Mouse (Mus musculus) neural tube, embryonic 14.5 days (tissue): ENCODE data around the gene Olfr376. TPM values are rescaled to one million over a fixed set of nuclear protein-coding genes. Genes with fewer than 3 reads are reported as not detected.

Experiments
- ATAC-seq: fragments of 200-750 bp; cut with Nextera tagmentation; 2 replicates; pipeline ENCODE4 v1.8.0; 2017; ENCODE audit warnings: low read depth, mild to moderate bottlenecking, moderate TSS enrichment, moderate library complexity
- H3K27ac ChIP-seq: fragments of 300-500 bp; sonication (generic); 2 replicates; pipeline ENCODE4 v1.5.1; 2014; ENCODE audit warnings: low read depth, mild to moderate bottlenecking, control low read depth, low read length, moderate library complexity, mixed read lengths
- H3K27me3 ChIP-seq: fragments of 300-500 bp; sonication (generic); 2 replicates; pipeline ENCODE4 v1.6.1; 2014; ENCODE audit warnings: low read length; ENCODE audit not compliant: control insufficient read depth, insufficient read depth
- H3K36me3 ChIP-seq: fragments of 300-500 bp; sonication (generic); 2 replicates; pipeline ENCODE4 v1.6.1; 2014; ENCODE audit warnings: low read length, mixed read lengths; ENCODE audit not compliant: control insufficient read depth, insufficient read depth
- H3K4me1 ChIP-seq: fragments of 300-500 bp; sonication (generic); 2 replicates; pipeline ENCODE4 v1.6.1; 2014; ENCODE audit warnings: low read length; ENCODE audit not compliant: control insufficient read depth, insufficient read depth
- H3K4me2 ChIP-seq: fragments of 300-500 bp; sonication (generic); 2 replicates; pipeline ENCODE4 v1.6.1; 2014; ENCODE audit warnings: mild to moderate bottlenecking, low read depth, low read length, control low read depth
- H3K4me3 ChIP-seq: fragments of 300-500 bp; sonication (generic); 2 replicates; pipeline ENCODE4 v1.5.1; 2014; ENCODE audit warnings: low read depth, low read length, control low read depth, mixed read lengths
- H3K9ac ChIP-seq: fragments of 300-500 bp; sonication (generic); replicated peaks from 2 replicates; pipeline ENCODE4 v1.6.1; 2014; ENCODE audit warnings: low read depth, mild to moderate bottlenecking, control low read depth, low read length, mixed read lengths
- H3K9me3 ChIP-seq: fragments of 300-500 bp; sonication (generic); 2 replicates; pipeline ENCODE4 v1.6.1; 2016; ENCODE audit warnings: low read length; ENCODE audit not compliant: control insufficient read depth
- WGBS: fragments of 180-500 bp; shearing (Covaris S2); extraction: QIAGEN DNeasy Blood & Tissue Kit; methylation state at CpG from one replicate; pipeline ENCODE4 v1.1.7; 2014; 5-methylcytosine and 5-hydroxymethylcytosine counted together
- polyA plus RNA-seq: library from polyadenylated mRNA; unstranded; fragments of >200 nt; fragmentation: Nextera tagmentation; extraction: Ambion mirVana; gene quantifications from 2 replicates; pipeline ENCODE4 v1.2.1, GENCODE M21; 2014

Olfr376 gene
- not detected in 2 replicates for polyA plus RNA-seq

DNA sequence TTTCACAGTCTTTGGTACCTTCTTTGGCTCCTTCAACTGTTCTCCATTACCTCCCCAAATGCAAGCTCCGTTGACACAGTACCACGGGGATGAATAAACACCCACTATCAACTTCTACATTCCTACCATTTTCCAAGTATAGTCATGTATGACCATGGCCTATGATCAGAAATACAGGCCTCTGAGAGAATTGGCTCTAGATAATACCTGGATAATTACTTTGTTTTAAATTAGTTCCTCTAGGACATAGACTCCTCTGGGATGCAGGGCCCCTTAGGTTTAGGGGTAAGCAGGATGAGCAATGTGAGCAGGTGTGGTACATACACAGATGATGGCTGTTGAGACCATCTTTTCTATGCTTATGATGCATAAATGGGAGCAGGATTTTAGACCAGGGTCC lies at the start of gene Olfr376:
Olfr376 (plus strand) TSS at position 301 of the 400 bp plus-strand sequence.
- no peaks in the 10 kb centered on the region for H3K9me3 ChIP-seq
- WGBS, result 95% methylated on average over 2 of the region's 2 CpGs
- no peak within 1 kb of the TSS for H3K4me3 ChIP-seq
- H3K27ac ChIP-seq, result no peak within 1 kb of the TSS
- H3K4me1 ChIP-seq, result no peaks in the 10 kb centered on the region
- no peaks in the 10 kb centered on the region for H3K27me3 ChIP-seq
- no peaks in the 10 kb centered on the region for H3K36me3 ChIP-seq
- no peak for ATAC-seq
- no peak within 1 kb of the TSS for H3K9ac ChIP-seq
- no peak within 1 kb of the TSS for H3K4me2 ChIP-seq

DNA sequence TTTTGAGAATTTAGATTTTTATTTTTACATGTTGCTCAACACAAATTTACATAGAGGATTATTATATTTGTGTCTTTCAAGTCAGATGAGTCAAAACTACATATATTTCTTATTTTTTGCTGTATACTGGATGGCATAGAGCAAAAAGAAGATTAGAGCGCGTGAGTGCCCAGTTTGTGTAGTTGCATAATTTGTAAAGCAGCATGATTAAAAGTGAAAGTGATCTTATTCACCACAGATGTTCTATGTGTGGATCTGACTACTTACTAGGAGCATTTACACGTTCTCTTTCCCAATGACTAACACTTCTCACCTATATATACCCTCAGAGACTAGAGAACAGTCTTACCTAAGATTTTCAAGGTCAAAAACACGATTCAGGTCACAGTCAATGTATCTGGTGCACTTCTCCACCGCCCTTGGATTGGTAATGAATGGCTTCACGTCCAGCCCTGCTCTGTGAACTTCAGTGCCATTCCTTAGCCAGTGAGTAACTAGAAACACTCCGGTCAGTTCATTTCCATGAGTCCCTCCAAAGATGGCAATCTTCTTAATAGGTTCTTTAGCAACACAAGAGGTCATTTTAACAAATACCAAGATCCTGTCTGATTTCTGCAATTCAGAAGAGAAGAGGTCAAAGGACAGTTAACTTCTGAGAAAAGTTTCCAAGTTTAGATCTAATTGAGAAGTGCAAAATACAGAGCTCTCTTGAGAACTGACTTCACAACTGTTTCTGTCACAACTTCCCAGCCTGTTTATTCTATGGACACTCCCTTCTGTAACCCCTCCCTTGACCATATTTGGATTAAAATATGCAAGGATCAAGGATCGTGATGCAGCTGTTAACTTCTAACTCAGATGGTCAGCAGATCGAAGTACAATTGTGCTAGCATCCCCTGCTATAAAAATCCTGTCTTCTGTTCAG lies 46.9 kb upstream of the Olfr376 start:
- Histone ChIP-seq H3K9ac (no peak overlapping the region), H3K4me3 (no peak overlapping the region), H3K27me3 (no peaks in the 10 kb centered on the region), H3K4me2 (no peak overlapping the region), H3K27ac (no peak overlapping the region), H3K4me1 (no peaks in the 10 kb centered on the region), H3K36me3 (no peaks in the 10 kb centered on the region), H3K9me3 (no peaks in the 10 kb centered on the region)
- WGBS, result 75% methylated on average over 9 of the region's 9 CpGs
- no peak for ATAC-seq

DNA sequence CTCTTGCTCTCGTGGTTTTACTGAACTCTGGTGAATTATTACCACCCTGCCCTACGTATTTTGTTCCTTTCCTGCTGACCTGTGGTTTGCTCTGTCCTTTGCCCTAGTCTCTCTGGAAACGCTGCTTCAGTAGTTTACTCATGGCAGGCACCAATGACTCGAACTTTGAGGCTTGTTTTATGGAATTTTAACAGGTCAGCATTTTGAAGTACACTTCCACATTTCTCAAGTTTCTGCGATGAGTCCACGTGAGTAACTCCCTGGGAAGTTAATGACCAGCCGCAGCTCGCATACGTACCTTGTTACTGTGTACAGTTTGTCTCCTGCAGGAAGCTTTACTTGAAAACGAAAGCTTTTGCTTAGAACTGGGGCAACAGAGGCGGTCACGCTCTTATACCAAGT lies 44.6 kb upstream of the Olfr376 start:
- Histone ChIP-seq H3K9ac (no peak overlapping the region), H3K4me1 (no peaks in the 10 kb centered on the region), H3K36me3 (no peaks in the 10 kb centered on the region), H3K27me3 (no peaks in the 10 kb centered on the region), H3K4me2 (no peak overlapping the region), H3K4me3 (no peak overlapping the region), H3K9me3 (no peaks in the 10 kb centered on the region), H3K27ac (no peak overlapping the region)
- 59% methylated on average over 12 of the region's 12 CpGs for WGBS
- no peak for ATAC-seq

DNA sequence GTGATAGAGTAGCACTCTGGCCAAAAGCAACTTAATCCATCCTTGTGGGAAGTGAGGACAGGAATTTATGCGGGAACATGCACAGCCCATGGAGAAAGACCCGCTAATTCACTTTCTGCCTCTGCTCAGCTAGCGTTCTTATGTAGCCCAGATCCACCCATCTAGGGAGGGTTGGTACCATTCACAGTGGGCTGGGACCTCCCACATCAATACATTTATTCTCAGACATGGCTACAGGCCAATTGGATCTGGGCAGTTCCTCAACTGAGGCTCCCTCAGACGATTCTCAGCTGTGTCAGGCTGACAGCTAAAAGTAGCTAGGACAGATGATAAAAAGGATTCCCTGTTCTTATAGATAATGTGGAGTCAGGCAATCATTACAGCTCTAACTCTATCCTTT lies 43.7 kb upstream of the Olfr376 start:
- H3K9me3 ChIP-seq, result no peaks in the 10 kb centered on the region
- no peak overlapping the region for H3K27ac ChIP-seq
- H3K9ac ChIP-seq, result no peak overlapping the region
- ATAC-seq, result no peak
- no peak overlapping the region for H3K4me2 ChIP-seq
- no peaks in the 10 kb centered on the region for H3K36me3 ChIP-seq
- H3K4me3 ChIP-seq, result no peak overlapping the region
- H3K27me3 ChIP-seq, result no peaks in the 10 kb centered on the region
- 76% methylated on average over 4 of the region's 4 CpGs for WGBS
- H3K4me1 ChIP-seq, result no peaks in the 10 kb centered on the region

DNA sequence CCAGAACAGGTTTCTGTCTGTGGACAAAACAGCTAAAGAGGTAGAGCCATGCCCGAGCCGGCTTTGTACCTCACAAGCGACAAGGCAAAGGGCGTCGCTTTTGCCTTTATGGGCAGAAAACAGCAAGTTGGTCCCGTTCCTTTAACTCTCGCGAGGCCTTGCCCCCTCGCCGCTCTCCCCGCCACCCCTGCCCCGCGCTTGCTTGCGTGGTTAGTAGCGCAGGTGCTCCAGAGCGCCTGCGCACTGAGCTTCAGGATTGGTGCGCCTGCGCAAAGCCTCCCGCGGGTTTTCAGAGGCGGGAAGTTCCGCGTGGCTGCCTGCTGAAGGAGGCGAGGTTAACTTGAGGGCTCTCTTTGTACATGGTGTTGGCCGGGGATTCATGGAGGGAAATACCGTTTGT lies 41.6 kb upstream of the Olfr376 start, which contains the start of the genes Aspa, Gm49340 and Spata22:
Aspa (minus strand) TSS at position 155 of the 400 bp plus-strand sequence.
Gm49340 (plus strand) TSS at position 300 of the 400 bp plus-strand sequence.
Spata22 (plus strand) TSS at position 300 of the 400 bp plus-strand sequence.
- no peaks in the 10 kb centered on the region for H3K27me3 ChIP-seq
- H3K9ac ChIP-seq, result no peak within 1 kb of the TSS
- no peak within 1 kb of the TSS for H3K4me2 ChIP-seq
- no peak within 1 kb of the TSS for H3K4me3 ChIP-seq
- 77% methylated on average over 27 of the region's 27 CpGs for WGBS
- no peak for ATAC-seq
- H3K9me3 ChIP-seq, result no peaks in the 10 kb centered on the region
- no peaks in the 10 kb centered on the region for H3K4me1 ChIP-seq
- H3K36me3 ChIP-seq, result no peaks in the 10 kb centered on the region
- H3K27ac ChIP-seq, result no peak within 1 kb of the TSS

DNA sequence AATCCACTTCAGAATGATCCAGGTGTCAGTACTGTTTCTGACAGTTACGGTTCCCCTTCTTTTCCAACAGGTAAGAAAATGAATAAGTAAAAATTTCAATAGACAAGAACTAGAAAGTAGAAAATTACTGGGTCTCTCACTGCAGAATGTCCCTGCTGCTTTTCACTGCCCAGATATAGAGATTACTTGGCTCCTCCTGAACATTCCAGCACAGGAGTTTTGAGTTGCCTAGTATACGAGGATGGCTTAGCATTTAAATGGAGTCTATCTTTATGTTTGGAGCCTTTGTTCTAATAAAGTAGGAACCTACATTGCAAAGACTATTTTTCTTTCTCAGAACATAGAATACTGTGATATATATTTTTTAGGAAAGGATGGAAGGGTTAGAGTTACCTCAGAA lies 37.7 kb upstream of the Olfr376 start:
- H3K36me3 ChIP-seq, result no peaks in the 10 kb centered on the region
- no peaks in the 10 kb centered on the region for H3K27me3 ChIP-seq
- no peak overlapping the region for H3K27ac ChIP-seq
- H3K9ac ChIP-seq, result no peak overlapping the region
- H3K9me3 ChIP-seq, result no peaks in the 10 kb centered on the region
- 73% methylated on average over 2 of the region's 2 CpGs for WGBS
- no peak overlapping the region for H3K4me2 ChIP-seq
- H3K4me1 ChIP-seq, result no peaks in the 10 kb centered on the region
- no peak for ATAC-seq
- H3K4me3 ChIP-seq, result no peak overlapping the region

DNA sequence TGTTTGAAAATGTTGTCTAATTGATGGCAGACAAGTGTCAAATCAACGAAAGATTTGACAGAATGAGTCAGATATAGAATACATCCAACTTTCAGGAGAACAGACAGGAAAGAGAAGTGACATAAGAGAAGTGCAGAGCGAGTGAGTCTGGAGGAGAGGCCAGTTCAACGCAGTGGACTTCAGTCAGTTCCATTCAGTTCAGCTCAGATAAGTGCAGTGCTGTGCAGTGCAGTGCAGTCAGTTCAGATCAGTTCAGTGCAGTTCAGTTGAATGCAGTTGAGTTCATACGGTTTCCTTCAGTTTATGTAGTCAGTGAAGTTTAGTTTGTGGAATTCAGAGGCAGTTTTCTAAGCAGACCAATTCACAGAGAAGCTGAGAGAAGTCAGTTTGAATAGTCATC lies 34.1 kb upstream of the Olfr376 start:
- H3K27me3 ChIP-seq, result no peaks in the 10 kb centered on the region
- no peak overlapping the region for H3K27ac ChIP-seq
- WGBS, result 81% methylated on average over 4 of the region's 4 CpGs
- H3K9ac ChIP-seq, result no peak overlapping the region
- no peaks in the 10 kb centered on the region for H3K36me3 ChIP-seq
- no peak for ATAC-seq
- H3K4me3 ChIP-seq, result no peak overlapping the region
- H3K4me2 ChIP-seq, result no peak overlapping the region
- H3K4me1 ChIP-seq, result no peaks in the 10 kb centered on the region
- H3K9me3 ChIP-seq, result no peaks in the 10 kb centered on the region

DNA sequence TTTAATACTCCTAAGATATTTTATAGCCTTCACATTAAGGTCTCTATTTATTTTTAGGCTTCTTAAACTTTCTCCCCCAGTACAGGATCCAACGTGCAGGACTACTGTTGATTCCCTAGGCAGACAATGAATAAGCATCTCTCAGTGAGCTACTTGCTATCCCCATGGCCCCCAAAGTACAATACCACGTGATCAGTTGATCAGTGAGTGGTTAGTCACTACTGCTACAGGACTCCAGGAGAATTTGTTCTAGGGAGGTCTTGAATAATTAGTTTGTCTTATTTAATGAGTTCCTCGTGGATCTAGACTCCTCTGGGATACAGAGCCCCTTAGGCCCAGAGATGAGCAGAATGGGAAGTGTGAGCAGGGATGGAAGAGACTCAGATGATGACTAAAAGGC lies 20.6 kb upstream of the Olfr376 start, which contains the start of gene Olfr20:
Olfr20 (plus strand) TSS at position 301 of the 400 bp plus-strand sequence.
- Histone ChIP-seq H3K4me2 (no peak within 1 kb of the TSS), H3K9me3 (no peaks in the 10 kb centered on the region), H3K36me3 (no peaks in the 10 kb centered on the region), H3K27ac (no peak within 1 kb of the TSS), H3K4me3 (no peak within 1 kb of the TSS), H3K4me1 (no peaks in the 10 kb centered on the region), H3K9ac (no peak within 1 kb of the TSS), H3K27me3 (no peaks in the 10 kb centered on the region)
- 50% methylated on average over 3 of the region's 3 CpGs for WGBS
- no peak for ATAC-seq

DNA sequence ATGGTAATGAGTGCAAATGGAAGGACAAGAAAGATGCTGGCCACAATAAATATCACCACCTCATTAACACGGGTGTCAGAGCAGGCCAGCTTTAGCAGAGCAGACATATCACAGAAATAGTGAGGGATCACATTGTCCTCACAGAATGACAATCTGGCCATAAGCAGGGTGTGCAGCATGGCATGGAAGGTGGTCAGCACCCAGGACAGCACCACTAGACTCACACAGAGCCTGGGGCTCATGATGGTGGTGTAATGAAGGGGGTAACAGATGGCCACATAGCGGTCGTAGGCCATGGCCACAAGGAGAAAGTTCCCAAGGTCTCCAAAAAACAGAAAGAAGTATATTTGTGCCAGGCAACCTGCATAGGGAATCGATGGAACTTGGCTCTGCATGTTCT lies 24.3 kb downstream of the Olfr376 start:
- no peaks in the 10 kb centered on the region for H3K36me3 ChIP-seq
- H3K27ac ChIP-seq, result no peak overlapping the region
- WGBS, result 75% methylated on average over 4 of the region's 4 CpGs
- H3K27me3 ChIP-seq, result no peaks in the 10 kb centered on the region
- H3K4me2 ChIP-seq, result no peak overlapping the region
- ATAC-seq, result no peak
- no peak overlapping the region for H3K9ac ChIP-seq
- no peaks in the 10 kb centered on the region for H3K9me3 ChIP-seq
- no peaks in the 10 kb centered on the region for H3K4me1 ChIP-seq
- H3K4me3 ChIP-seq, result no peak overlapping the region
